Mouse (Mus musculus) ES-E14 (cell line): Measurements from ENCODE around the gene Kank2.

Source experiments
- CHD2 ChIP-seq: IDR thresholded peaks from 2 replicates; pipeline ENCODE4 v1.6.1; 2014; ENCODE audit warnings: mild to moderate bottlenecking, low read depth, low read length, inconsistent platforms
- HCFC1 ChIP-seq: IDR thresholded peaks from 2 replicates; pipeline ENCODE4 v1.6.1; 2012; ENCODE audit warnings: low read length, inconsistent platforms, borderline replicate concordance; ENCODE audit not compliant: insufficient read depth
- ZNF384 ChIP-seq: IDR thresholded peaks from 2 replicates; pipeline ENCODE4 v1.6.1; 2012; ENCODE audit warnings: low read depth, low read length, inconsistent platforms

GRCm38 (mm10) chr9:21829834-21830460 lies 31.4 kb upstream of the Kank2 start:
- TF ChIP-seq HCFC1 (no peak), ZNF384 (no peak), CHD2 (no peak)
